Comparison of ENCODE assay signal across 7 mouse cellular contexts in genomic region chr13:74389730-74390129, GRCm38 (mm10). TPM values are rescaled to one million over a fixed set of nuclear protein-coding genes. Genes with fewer than 3 reads are reported as not detected.
DNase-seq lines count a peak whose midpoint lies in the region; ATAC-seq and TF ChIP-seq lines count a peak whose summit lies in the region.

No protein-coding gene starts in this region.

- H3K9ac ChIP-seq in neural tube, embryonic 11.5 days (ENCODE audit: low read length): no peak overlapping the region
- H3K9ac ChIP-seq in forebrain, embryonic 16.5 days (replicated peaks; ENCODE audit: low read depth, low read length): no peak overlapping the region
- H3K9ac ChIP-seq in liver, embryonic 14.5 days (replicated peaks): no peak overlapping the region

- no peak for TF ChIP-seq CTCF in liver, embryonic 14.5 days (IDR thresholded peaks at IDR 0.05; ENCODE audit: low read depth)

- DNase-seq in neural tube, embryonic 11.5 days (ENCODE audit: low spot score): no peak
- no peak for DNase-seq in neural tube, embryonic 10.5 days (ENCODE audit: extremely low spot score, low spot score)
- DNase-seq in liver, embryonic 14.5 days (ENCODE audit: low read depth in 3 of 3, low spot score in 3 of 3): no peak
- no peak for DNase-seq in c-Kit-positive CD71-positive TER-119-positive erythroid progenitor cells, embryonic 14.5 days (ENCODE audit: low spot score)
- no peak for DNase-seq in gastrocnemius, adult 18-20 months (ENCODE audit: low spot score)
- no peak for DNase-seq in thymus, postnatal 25 days

- no peak for ATAC-seq in neural tube, embryonic 11.5 days (ENCODE audit: insufficient read depth, low FRiP score, low TSS enrichment)
- ATAC-seq in forebrain, embryonic 16.5 days: no peak
- ATAC-seq in liver, embryonic 14.5 days (ENCODE audit: insufficient read depth): no peak

- 70% methylated on average over 6 of the region's 6 CpGs for WGBS in neural tube, embryonic 11.5 days
- WGBS in forebrain, embryonic 16.5 days: 64% methylated on average over 6 of the region's 6 CpGs
- 49% methylated on average over 6 of the region's 6 CpGs for WGBS in liver, embryonic 14.5 days (ENCODE audit: insufficient replicate concordance)

- no peaks in the 10 kb centered on the region for H3K27me3 ChIP-seq in neural tube, embryonic 11.5 days (ENCODE audit: control insufficient read depth, insufficient read depth, low read length)
- no peaks in the 10 kb centered on the region for H3K27me3 ChIP-seq in forebrain, embryonic 16.5 days (replicated peaks; ENCODE audit: control insufficient read depth, insufficient read depth, low read length)
- no peaks in the 10 kb centered on the region for H3K27me3 ChIP-seq in liver, embryonic 14.5 days (ENCODE audit: control insufficient read depth, insufficient read depth, low read length)

- no peaks in the 10 kb centered on the region for H3K9me3 ChIP-seq in neural tube, embryonic 11.5 days (ENCODE audit: control insufficient read depth, low read length)
- no peaks in the 10 kb centered on the region for H3K9me3 ChIP-seq in forebrain, embryonic 16.5 days (ENCODE audit: control insufficient read depth, low read length)
- no peaks in the 10 kb centered on the region for H3K9me3 ChIP-seq in liver, embryonic 14.5 days (ENCODE audit: control insufficient read depth, low read length)

- peak overlapping the region; percentile 46 for H3K4me2 ChIP-seq in neural tube, embryonic 11.5 days (ENCODE audit: low read depth)
- H3K4me2 ChIP-seq in forebrain, embryonic 16.5 days (ENCODE audit: low read length): peak overlapping the region; percentile 64
- peak overlapping the region; percentile 61 for H3K4me2 ChIP-seq in liver, embryonic 14.5 days (ENCODE audit: low read depth)

- TF ChIP-seq EP300 in liver, embryonic 14.5 days (IDR thresholded peaks at IDR 0.05; ENCODE audit: low read depth): no peak

- H3K4me3 ChIP-seq in neural tube, embryonic 11.5 days (ENCODE audit: low read depth, low read length): no peak overlapping the region; the same call in 1 of the 2 replicates
- peak overlapping the region; percentile 50 for H3K4me3 ChIP-seq in forebrain, embryonic 16.5 days (replicated peaks; ENCODE audit: low read length)
- H3K4me3 ChIP-seq in liver, embryonic 14.5 days (ENCODE audit: insufficient read depth in 1 of 2, low read depth in 2 of 2, low read length in 2 of 2): peak overlapping the region in 1 of 2 experiments; percentile 59; a peak in 1 of 4 replicates

- H3K4me1 ChIP-seq in neural tube, embryonic 11.5 days (ENCODE audit: control insufficient read depth, insufficient read depth, low read length): no peaks in the 10 kb centered on the region
- peaks cover 5% of the 10 kb centered on the region for H3K4me1 ChIP-seq in forebrain, embryonic 16.5 days (replicated peaks; ENCODE audit: control insufficient read depth, insufficient read depth, low read length)
- H3K4me1 ChIP-seq in liver, embryonic 14.5 days (replicated peaks; ENCODE audit: control insufficient read depth in 2 of 2, insufficient read depth in 2 of 2, low read length in 1 of 2): no peaks in the 10 kb centered on the region

- H3K27ac ChIP-seq in neural tube, embryonic 11.5 days (ENCODE audit: low read depth, low read length): no peak overlapping the region
- no peak overlapping the region for H3K27ac ChIP-seq in forebrain, embryonic 16.5 days (ENCODE audit: low read length)
- no peak overlapping the region for H3K27ac ChIP-seq in liver, embryonic 14.5 days

- no peaks in the 10 kb centered on the region for H3K36me3 ChIP-seq in neural tube, embryonic 11.5 days (ENCODE audit: control insufficient read depth, insufficient read depth, low read length)
- no peaks in the 10 kb centered on the region for H3K36me3 ChIP-seq in forebrain, embryonic 16.5 days (ENCODE audit: control insufficient read depth, insufficient read depth)
- no peaks in the 10 kb centered on the region for H3K36me3 ChIP-seq in liver, embryonic 14.5 days (replicated peaks; ENCODE audit: control insufficient read depth, insufficient read depth, low read depth)

RNA-seq across cellular contexts. Expression of gene Zfp72, which starts 0.9 kb away (rescaled TPM):
- 4.0 and 5.8 TPM in 2 replicates for polyA plus RNA-seq in neural tube, embryonic 11.5 days (2014; fragmentation: Nextera tagmentation; extraction: Ambion mirVana)
- polyA plus RNA-seq in forebrain, embryonic 16.5 days (2015; fragmentation: Nextera tagmentation; extraction: Ambion mirVana): 6.5 and 8.0 TPM in 2 replicates
- 0.19 and 0.23 TPM in 2 replicates for polyA plus RNA-seq in liver, embryonic 14.5 days (2012; rRNA removed)
- polyA plus RNA-seq in liver, embryonic 14.5 days (2014; fragmentation: Nextera tagmentation; extraction: Ambion mirVana): 0.87 and 0.88 TPM in 2 replicates
- total RNA-seq in gastrocnemius, adult 18-20 months (2021): 1 to 10 TPM; 2.8 to 3.6 TPM

RNA-seq across cellular contexts. Expression of gene Ftl1-ps1, which starts 9.8 kb away (rescaled TPM):
- 72.9 and 74.4 TPM in 2 replicates for polyA plus RNA-seq in neural tube, embryonic 11.5 days (2014; fragmentation: Nextera tagmentation; extraction: Ambion mirVana)
- 98.8 and 112 TPM in 2 replicates for polyA plus RNA-seq in forebrain, embryonic 16.5 days (2015; fragmentation: Nextera tagmentation; extraction: Ambion mirVana)
- 43.4 and 91.5 TPM in 2 replicates for polyA plus RNA-seq in liver, embryonic 14.5 days (2012; rRNA removed)
- 86.3 and 88.3 TPM in 2 replicates for polyA plus RNA-seq in liver, embryonic 14.5 days (2014; fragmentation: Nextera tagmentation; extraction: Ambion mirVana)
- 100 to 1,000 TPM; 187 to 254 TPM for total RNA-seq in gastrocnemius, adult 18-20 months (2021)

RNA-seq across cellular contexts. Expression of gene Lrrc14b, which starts 25.9 kb away (rescaled TPM):
- polyA plus RNA-seq in neural tube, embryonic 11.5 days (2014; fragmentation: Nextera tagmentation; extraction: Ambion mirVana): not detected in 2 replicates
- not detected in 2 replicates for polyA plus RNA-seq in forebrain, embryonic 16.5 days (2015; fragmentation: Nextera tagmentation; extraction: Ambion mirVana)
- polyA plus RNA-seq in liver, embryonic 14.5 days (2012; rRNA removed): 0.01 and 0.02 TPM in 2 replicates
- not detected in 2 replicates for polyA plus RNA-seq in liver, embryonic 14.5 days (2014; fragmentation: Nextera tagmentation; extraction: Ambion mirVana)
- total RNA-seq in gastrocnemius, adult 18-20 months (2021): 100 to 1,000 TPM in 1 of 2 experiments, 10 to 100 TPM in 1; 91.7 to 101 TPM

RNA-seq across cellular contexts. Expression of gene Ccdc127, which starts 39.6 kb away (rescaled TPM):
- 56.1 and 57.6 TPM in 2 replicates for polyA plus RNA-seq in neural tube, embryonic 11.5 days (2014; fragmentation: Nextera tagmentation; extraction: Ambion mirVana)
- 47.2 and 51.4 TPM in 2 replicates for polyA plus RNA-seq in forebrain, embryonic 16.5 days (2015; fragmentation: Nextera tagmentation; extraction: Ambion mirVana)
- 2.1 and 4.4 TPM in 2 replicates for polyA plus RNA-seq in liver, embryonic 14.5 days (2012; rRNA removed)
- 16.2 and 16.7 TPM in 2 replicates for polyA plus RNA-seq in liver, embryonic 14.5 days (2014; fragmentation: Nextera tagmentation; extraction: Ambion mirVana)
- total RNA-seq in gastrocnemius, adult 18-20 months (2021): 10 to 100 TPM; 58.3 to 62.3 TPM

RNA-seq across cellular contexts. Expression of gene Sdha, which starts 39.6 kb away (rescaled TPM):
- 228 and 255 TPM in 2 replicates for polyA plus RNA-seq in neural tube, embryonic 11.5 days (2014; fragmentation: Nextera tagmentation; extraction: Ambion mirVana)
- 235 and 237 TPM in 2 replicates for polyA plus RNA-seq in forebrain, embryonic 16.5 days (2015; fragmentation: Nextera tagmentation; extraction: Ambion mirVana)
- polyA plus RNA-seq in liver, embryonic 14.5 days (2012; rRNA removed): 56.6 and 78.7 TPM in 2 replicates
- 118 and 130 TPM in 2 replicates for polyA plus RNA-seq in liver, embryonic 14.5 days (2014; fragmentation: Nextera tagmentation; extraction: Ambion mirVana)
- total RNA-seq in gastrocnemius, adult 18-20 months (2021): 100 to 1,000 TPM; 591 to 682 TPM
